16 mouse cellular contexts compared by ENCODE assay signal in the genomic region with DNA sequence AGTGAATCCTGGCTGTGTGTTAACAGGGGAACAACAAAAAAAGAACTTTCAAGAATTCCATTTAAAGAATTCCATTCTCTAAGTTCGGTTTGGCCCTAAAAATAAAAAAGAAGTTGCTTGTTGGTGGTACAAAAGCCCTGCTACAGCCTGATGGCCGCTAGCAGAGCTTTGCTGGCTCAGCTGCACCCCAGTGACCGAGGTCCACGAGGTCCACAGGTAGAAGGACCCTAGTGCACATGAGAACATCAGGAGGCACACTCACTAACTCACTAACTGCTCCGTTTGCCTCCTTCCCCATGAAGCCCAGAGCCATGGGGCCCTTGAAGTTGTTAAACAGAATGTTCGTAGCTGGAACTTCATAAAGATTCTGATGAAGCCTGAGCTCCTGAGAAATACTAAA. TPM values are rescaled to one million over a fixed set of nuclear protein-coding genes. Genes with fewer than 3 reads are reported as not detected.
DNase-seq lines count a peak whose midpoint lies in the region; ATAC-seq and TF ChIP-seq lines count a peak whose summit lies in the region.
"Had no signal": no experiment of that assay in that cellular context is flagged by ENCODE, and none has a peak within 500 bp of the region (broad histone marks: within the 10 kb centered on the region; RNA-seq: fewer than 3 reads in every experiment).

No protein-coding gene starts in this region.

- peaks cover 16% of the 10 kb centered on the region for H3K4me1 ChIP-seq in embryonic facial prominence, embryonic 14.5 days (ENCODE audit: control insufficient read depth, insufficient read depth, low read length)
- peaks cover 11% of the 10 kb centered on the region for H3K4me1 ChIP-seq in embryonic facial prominence, embryonic 10.5 days
- peaks cover 15% of the 10 kb centered on the region for H3K4me1 ChIP-seq in kidney, embryonic 14.5 days (ENCODE audit: control insufficient read depth, insufficient read depth, low read length)
- peaks cover 69% of the 10 kb centered on the region for H3K4me1 ChIP-seq in liver, postnatal 0 days (ENCODE audit: insufficient read depth)
- peaks cover 19% of the 10 kb centered on the region for H3K4me1 ChIP-seq in liver, embryonic 11.5 days (replicated peaks; ENCODE audit: control insufficient read depth, insufficient read depth, low read length)
- peaks cover 45% of the 10 kb centered on the region for H3K4me1 ChIP-seq in limb, embryonic 14.5 days (ENCODE audit: control insufficient read depth, insufficient read depth, low read length)

- H3K4me2 ChIP-seq in embryonic facial prominence, embryonic 14.5 days (ENCODE audit: low read depth, low read length): no peak overlapping the region
- no peak overlapping the region for H3K4me2 ChIP-seq in kidney, embryonic 14.5 days (replicated peaks; ENCODE audit: low read depth, low read length)
- H3K4me2 ChIP-seq in liver, postnatal 0 days (ENCODE audit: low read depth, low read length): no peak overlapping the region
- H3K4me2 ChIP-seq in liver, embryonic 11.5 days: no peak overlapping the region
- H3K4me2 ChIP-seq in limb, embryonic 14.5 days (replicated peaks; ENCODE audit: low read depth, low read length, severe bottlenecking): no peak overlapping the region
- H3K4me2 ChIP-seq: forebrain, embryonic 13.5 days; hindbrain, embryonic 15.5 days had no signal

- no peaks in the 10 kb centered on the region for H3K9me3 ChIP-seq in embryonic facial prominence, embryonic 14.5 days (ENCODE audit: control insufficient read depth, low read length)
- no peaks in the 10 kb centered on the region; the same call in 1 of the 2 replicates for H3K9me3 ChIP-seq in embryonic facial prominence, embryonic 10.5 days
- no peaks in the 10 kb centered on the region for H3K9me3 ChIP-seq in kidney, embryonic 14.5 days (ENCODE audit: control insufficient read depth, low read length)
- no peaks in the 10 kb centered on the region for H3K9me3 ChIP-seq in liver, postnatal 0 days (ENCODE audit: low read length)
- no peaks in the 10 kb centered on the region for H3K9me3 ChIP-seq in liver, embryonic 11.5 days (ENCODE audit: control insufficient read depth, low read length)
- H3K9me3 ChIP-seq in limb, embryonic 14.5 days (ENCODE audit: control insufficient read depth, low read length): no peaks in the 10 kb centered on the region
- H3K9me3 ChIP-seq: forebrain, embryonic 13.5 days; hindbrain, embryonic 15.5 days had no signal

- no peak for TF ChIP-seq POLR2A in limb, embryonic 14.5 days (IDR thresholded peaks at IDR 0.05; ENCODE audit: borderline replicate concordance, extremely low read depth, insufficient read depth, insufficient read length)

- TF ChIP-seq CTCF in liver, postnatal 0 days (IDR thresholded peaks at IDR 0.05; ENCODE audit: low read depth): no peak

- peak overlapping the region; percentile 55 for H3K27ac ChIP-seq in embryonic facial prominence, embryonic 14.5 days (replicated peaks; ENCODE audit: low read depth, low read length)
- no peak overlapping the region for H3K27ac ChIP-seq in embryonic facial prominence, embryonic 10.5 days (replicated peaks)
- no peak overlapping the region for H3K27ac ChIP-seq in kidney, embryonic 14.5 days (ENCODE audit: low read depth, low read length)
- peak overlapping the region; percentile 87; the same call in 1 of the 2 replicates for H3K27ac ChIP-seq in liver, postnatal 0 days (ENCODE audit: low read depth)
- no peak overlapping the region for H3K27ac ChIP-seq in liver, embryonic 11.5 days (ENCODE audit: low read depth, low read length)
- H3K27ac ChIP-seq in limb, embryonic 14.5 days (replicated peaks; ENCODE audit: low read depth, low read length): peak overlapping the region; percentile 59
- H3K27ac ChIP-seq: forebrain, embryonic 13.5 days; hindbrain, embryonic 15.5 days; kidney, postnatal 0 days; liver, embryonic 14.5 days; midbrain, embryonic 10.5 days had no signal

- no peak for TF ChIP-seq EP300 in liver, postnatal 0 days (IDR thresholded peaks at IDR 0.05; ENCODE audit: low read depth)

- no peak overlapping the region for H3K9ac ChIP-seq in embryonic facial prominence, embryonic 14.5 days (ENCODE audit: low read depth, low read length)
- H3K9ac ChIP-seq in kidney, embryonic 14.5 days (ENCODE audit: low read depth, low read length): no peak overlapping the region
- H3K9ac ChIP-seq in liver, postnatal 0 days (replicated peaks): no peak overlapping the region
- H3K9ac ChIP-seq in liver, embryonic 11.5 days (ENCODE audit: low read depth, low read length): no peak overlapping the region
- no peak overlapping the region for H3K9ac ChIP-seq in limb, embryonic 14.5 days (ENCODE audit: low read depth, low read length, severe bottlenecking)
- H3K9ac ChIP-seq: forebrain, embryonic 13.5 days; hindbrain, embryonic 15.5 days; liver, embryonic 14.5 days had no signal

- H3K36me3 ChIP-seq in embryonic facial prominence, embryonic 14.5 days (ENCODE audit: control insufficient read depth, insufficient read depth, low read length): 0 out of 2 replicates have a peak, but pooled peaks cover 5% of the 10 kb centered on the region
- peaks cover 58% of the 10 kb centered on the region for H3K36me3 ChIP-seq in embryonic facial prominence, embryonic 10.5 days (replicated peaks)
- H3K36me3 ChIP-seq in kidney, embryonic 14.5 days (ENCODE audit: control insufficient read depth, insufficient read depth, low read length): peaks cover 3% of the 10 kb centered on the region; the same call in 1 of the 2 replicates
- H3K36me3 ChIP-seq in liver, postnatal 0 days (replicated peaks; ENCODE audit: insufficient read depth, low read length): peaks cover 3% of the 10 kb centered on the region
- peaks cover 5% of the 10 kb centered on the region; the same call in 1 of the 2 replicates for H3K36me3 ChIP-seq in liver, embryonic 11.5 days (ENCODE audit: control insufficient read depth, insufficient read depth, low read length)
- 0 out of 2 replicates have a peak, but pooled peaks cover 5% of the 10 kb centered on the region for H3K36me3 ChIP-seq in limb, embryonic 14.5 days (ENCODE audit: control insufficient read depth, insufficient read depth, low read length)
- H3K36me3 ChIP-seq: hindbrain, embryonic 15.5 days had no signal

- DNase-seq in embryonic facial prominence, embryonic 14.5 days (ENCODE audit: low spot score): no peak
- DNase-seq in embryonic facial prominence, embryonic 10.5 days (ENCODE audit: low spot score): no peak
- DNase-seq in kidney, adult 18-20 months: peak; percentile 38
- no peak for DNase-seq in liver, postnatal 0 days
- DNase-seq in liver, embryonic 11.5 days (ENCODE audit: low spot score): no peak
- no peak for DNase-seq in limb, embryonic 14.5 days (ENCODE audit: low spot score)
- DNase-seq in thymus, adult 18-20 months: no peak
- DNase-seq: cerebellum, adult 9-11 months; lung, postnatal 36 days; thymus, postnatal 14 days had no signal

- no peak for ATAC-seq in embryonic facial prominence, embryonic 14.5 days (ENCODE audit: low read depth)
- no peak for ATAC-seq in kidney, embryonic 14.5 days (ENCODE audit: low FRiP score, low TSS enrichment)
- ATAC-seq in liver, postnatal 0 days: no peak
- no peak for ATAC-seq in liver, embryonic 11.5 days (replicated peaks; ENCODE audit: low FRiP score)
- ATAC-seq in limb, embryonic 14.5 days (ENCODE audit: low FRiP score, low read depth): no peak
- ATAC-seq: forebrain, embryonic 13.5 days had no signal

- WGBS in embryonic facial prominence, embryonic 14.5 days: 68% methylated on average over 6 of the region's 6 CpGs
- WGBS in embryonic facial prominence, embryonic 10.5 days: 81% methylated on average over 6 of the region's 6 CpGs
- WGBS in kidney, embryonic 14.5 days: 70% methylated on average over 6 of the region's 6 CpGs
- WGBS in liver, postnatal 0 days (ENCODE audit: insufficient replicate concordance): 68% methylated on average over 6 of the region's 6 CpGs
- WGBS in liver, embryonic 11.5 days: 71% methylated on average over 6 of the region's 6 CpGs
- WGBS in limb, embryonic 14.5 days: 42% methylated on average over 6 of the region's 6 CpGs

- no peak overlapping the region for H3K4me3 ChIP-seq in embryonic facial prominence, embryonic 14.5 days (ENCODE audit: low read depth, low read length)
- no peak overlapping the region for H3K4me3 ChIP-seq in embryonic facial prominence, embryonic 10.5 days
- no peak overlapping the region for H3K4me3 ChIP-seq in kidney, embryonic 14.5 days (ENCODE audit: low read length)
- no peak overlapping the region for H3K4me3 ChIP-seq in liver, postnatal 0 days (ENCODE audit: low read depth, low read length)
- no peak overlapping the region for H3K4me3 ChIP-seq in liver, embryonic 11.5 days (ENCODE audit: low read depth, low read length)
- no peak overlapping the region for H3K4me3 ChIP-seq in limb, embryonic 14.5 days (replicated peaks; ENCODE audit: low read length)
- H3K4me3 ChIP-seq: forebrain, embryonic 13.5 days; hindbrain, embryonic 15.5 days; midbrain, embryonic 10.5 days had no signal

- no peaks in the 10 kb centered on the region for H3K27me3 ChIP-seq in embryonic facial prominence, embryonic 14.5 days (replicated peaks; ENCODE audit: control insufficient read depth, insufficient read depth, low read length)
- no peaks in the 10 kb centered on the region for H3K27me3 ChIP-seq in embryonic facial prominence, embryonic 10.5 days (replicated peaks; ENCODE audit: low read depth, poor library complexity, severe bottlenecking)
- no peaks in the 10 kb centered on the region for H3K27me3 ChIP-seq in kidney, embryonic 14.5 days (ENCODE audit: control insufficient read depth, insufficient read depth, low read length)
- H3K27me3 ChIP-seq in liver, postnatal 0 days (ENCODE audit: insufficient read depth, low read length): no peaks in the 10 kb centered on the region
- no peaks in the 10 kb centered on the region for H3K27me3 ChIP-seq in liver, embryonic 11.5 days (replicated peaks; ENCODE audit: control insufficient read depth, insufficient read depth, low read length)
- no peaks in the 10 kb centered on the region for H3K27me3 ChIP-seq in limb, embryonic 14.5 days (ENCODE audit: control insufficient read depth, insufficient read depth, low read length)
- H3K27me3 ChIP-seq: forebrain, embryonic 13.5 days; hindbrain, embryonic 15.5 days had no signal

RNA-seq across cellular contexts. Expression of a gene that starts 14.0 kb away (rescaled TPM):
- polyA plus RNA-seq in embryonic facial prominence, embryonic 14.5 days (2014; fragmentation: Nextera tagmentation; extraction: Ambion mirVana): 31.5 and 33.8 TPM in 2 replicates
- polyA plus RNA-seq in embryonic facial prominence, embryonic 10.5 days (2016; fragmentation: Nextera tagmentation; extraction: Ambion mirVana): 18.0 and 18.4 TPM in 2 replicates
- polyA plus RNA-seq in kidney, embryonic 14.5 days (2014; fragmentation: Nextera tagmentation; extraction: Ambion mirVana): 39.4 and 51.2 TPM in 2 replicates
- 5.7 and 6.9 TPM in 2 replicates for polyA plus RNA-seq in liver, postnatal 0 days (2015; fragmentation: Nextera tagmentation; extraction: Ambion mirVana)
- polyA plus RNA-seq in liver, embryonic 11.5 days (2014; fragmentation: Nextera tagmentation; extraction: Ambion mirVana): 14.9 and 16.0 TPM in 2 replicates
- polyA plus RNA-seq in limb, embryonic 14.5 days (2012; rRNA removed): 23.8 and 26.6 TPM in 2 replicates
- polyA plus RNA-seq in limb, embryonic 14.5 days (2014; fragmentation: Nextera tagmentation; extraction: Ambion mirVana): 37.4 and 41.9 TPM in 2 replicates

RNA-seq across cellular contexts. Expression of a gene that starts 59.2 kb away (rescaled TPM):
- polyA plus RNA-seq in embryonic facial prominence, embryonic 14.5 days (2014; fragmentation: Nextera tagmentation; extraction: Ambion mirVana): 20.2 and 29.3 TPM in 2 replicates
- polyA plus RNA-seq in embryonic facial prominence, embryonic 10.5 days (2016; fragmentation: Nextera tagmentation; extraction: Ambion mirVana): 0.20 TPM in 1 of 2 replicates, not detected in the other
- not detected in 2 replicates for polyA plus RNA-seq in kidney, embryonic 14.5 days (2014; fragmentation: Nextera tagmentation; extraction: Ambion mirVana)
- polyA plus RNA-seq in liver, postnatal 0 days (2015; fragmentation: Nextera tagmentation; extraction: Ambion mirVana): 0.38 TPM in 1 of 2 replicates, not detected in the other
- polyA plus RNA-seq in liver, embryonic 11.5 days (2014; fragmentation: Nextera tagmentation; extraction: Ambion mirVana): 0.25 and 0.59 TPM in 2 replicates
- polyA plus RNA-seq in limb, embryonic 14.5 days (2012; rRNA removed): 13.0 and 13.8 TPM in 2 replicates
- 8.2 and 15.3 TPM in 2 replicates for polyA plus RNA-seq in limb, embryonic 14.5 days (2014; fragmentation: Nextera tagmentation; extraction: Ambion mirVana)
- polyA plus RNA-seq: forebrain, embryonic 13.5 days; kidney, postnatal 0 days; liver, embryonic 14.5 days; midbrain, embryonic 10.5 days had no signal

Comparison
In these comparisons a context has a peak if more than half of its experiments do, and no peak if none do; other contexts are left out.
1. H3K27ac ChIP-seq: peak in embryonic facial prominence, embryonic 14.5 days (single experiment), liver, postnatal 0 days (single experiment) and limb, embryonic 14.5 days (single experiment); none in embryonic facial prominence, embryonic 10.5 days (single experiment), kidney, embryonic 14.5 days (single experiment) and liver, embryonic 11.5 days (single experiment).